Mouse (Mus musculus) hindbrain, embryonic 11.5 days (tissue): Measurements from ENCODE around the gene Ctsl. TPM values are rescaled to one million over a fixed set of nuclear protein-coding genes. Genes with fewer than 3 reads are reported as not detected.

Experiments
- ATAC-seq: fragments of 200-750 bp; cut with Nextera tagmentation; 2 replicates; pipeline ENCODE4 v1.8.0; 2017; ENCODE audit warnings: mild to moderate bottlenecking, moderate TSS enrichment, moderate library complexity; ENCODE audit not compliant: low FRiP score
- DNase-seq: peaks from one replicate; pipeline ENCODE4 v3.0.0-alpha.2; 2015; ENCODE audit warnings: low spot score
- H3K27ac ChIP-seq: fragments of 300-500 bp; sonication (generic); 2 replicates; pipeline ENCODE4 v1.5.1; 2014; ENCODE audit warnings: mild to moderate bottlenecking, low read depth, low read length
- H3K27me3 ChIP-seq: fragments of 300-500 bp; sonication (generic); 2 replicates; pipeline ENCODE4 v1.6.1; 2014; ENCODE audit warnings: mild to moderate bottlenecking, low read length, moderate library complexity, mixed read lengths; ENCODE audit not compliant: control insufficient read depth, insufficient read depth
- H3K36me3 ChIP-seq: fragments of 300-500 bp; sonication (generic); 2 replicates; pipeline ENCODE4 v1.6.1; 2014; ENCODE audit warnings: mild to moderate bottlenecking, low read length, moderate library complexity, mixed read lengths; ENCODE audit not compliant: control insufficient read depth, insufficient read depth
- H3K4me1 ChIP-seq: fragments of 300-500 bp; sonication (generic); replicated peaks from 2 replicates; pipeline ENCODE4 v1.6.1; 2014; ENCODE audit warnings: low read length, mixed read lengths; ENCODE audit not compliant: control insufficient read depth, insufficient read depth
- H3K4me2 ChIP-seq: fragments of 300-500 bp; sonication (generic); replicated peaks from 2 replicates; pipeline ENCODE4 v1.6.1; 2014; ENCODE audit warnings: mild to moderate bottlenecking, low read depth, low read length
- H3K4me3 ChIP-seq: fragments of 300-500 bp; sonication (generic); 2 replicates; pipeline ENCODE4 v1.5.1; 2014; ENCODE audit warnings: low read depth, low read length
- H3K9ac ChIP-seq: fragments of 300-500 bp; sonication (generic); 2 replicates; pipeline ENCODE4 v1.6.1; 2014; ENCODE audit warnings: low read depth, low read length
- H3K9me3 ChIP-seq: fragments of 300-500 bp; sonication (generic); 2 replicates; pipeline ENCODE4 v1.6.1; 2016; ENCODE audit warnings: low read length; ENCODE audit not compliant: control insufficient read depth
- WGBS: fragments of 180-500 bp; shearing (Covaris S2); extraction: QIAGEN DNeasy Blood & Tissue Kit; methylation state at CpG from one replicate; pipeline ENCODE4 v1.1.7; 2014; 5-methylcytosine and 5-hydroxymethylcytosine counted together
- polyA plus RNA-seq: library from polyadenylated mRNA; unstranded; fragments of >200 nt; fragmentation: Nextera tagmentation; extraction: Ambion mirVana; gene quantifications from 2 replicates; pipeline ENCODE4 v1.2.1, GENCODE M21; 2014

Gene Ctsl
- polyA plus RNA-seq, 1 experiment from 2014 or later, result 135 TPM

DNA sequence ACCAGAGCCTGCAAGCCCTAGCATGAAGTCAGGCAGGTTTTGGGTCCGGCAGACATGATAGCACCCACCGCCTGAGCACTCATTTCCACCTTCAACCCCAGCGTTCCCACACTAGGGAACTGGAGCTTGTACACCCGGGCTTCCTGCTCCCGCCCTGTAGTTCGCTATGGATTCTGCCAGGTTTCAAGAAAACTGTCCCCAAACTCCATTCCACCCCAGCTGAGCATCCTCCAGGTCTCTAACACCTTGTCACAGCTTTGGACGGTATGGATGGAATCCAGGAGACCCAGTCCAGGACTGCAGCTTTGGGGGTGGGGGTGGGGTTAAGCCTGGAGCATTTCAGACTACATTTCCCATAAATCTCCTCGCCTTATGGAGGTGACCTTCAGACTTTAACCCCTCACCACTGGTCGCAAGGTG, 26.6 kb downstream of the Ctsl start:
- WGBS, result 2% methylated on average over 9 of the region's 9 CpGs
- DNase-seq, result peak; percentile 40
- Histone ChIP-seq H3K9me3 (no peaks in the 10 kb centered on the region), H3K36me3 (no peaks in the 10 kb centered on the region), H3K4me2 (peak overlapping the region; percentile 60), H3K4me1 (no peaks in the 10 kb centered on the region), H3K4me3 (peak overlapping the region; percentile 37), H3K27ac (no peak overlapping the region), H3K9ac (peak overlapping the region; percentile 46), H3K27me3 (no peaks in the 10 kb centered on the region)
- ATAC-seq, result peak; percentile 83

DNA sequence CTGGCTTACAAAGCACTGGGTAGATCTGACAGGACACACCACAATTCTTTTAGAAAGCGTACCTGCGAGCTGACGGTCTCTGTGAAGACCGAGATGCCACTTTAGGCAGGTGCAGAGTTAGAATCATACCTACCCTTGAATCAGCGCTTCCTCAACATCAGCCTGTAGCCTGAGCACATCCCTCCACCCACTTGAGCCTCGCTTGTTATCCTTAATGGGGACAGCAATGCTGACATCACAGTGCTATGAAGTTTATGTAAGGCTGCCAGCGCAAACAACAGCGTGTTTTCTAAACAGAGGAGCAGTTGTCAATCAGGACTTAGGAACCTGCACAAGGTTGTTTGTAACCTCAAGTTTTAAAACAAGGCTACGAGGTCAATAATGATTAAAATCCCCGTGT, 27.1 kb downstream of the Ctsl start:
- Histone ChIP-seq H3K27me3 (no peaks in the 10 kb centered on the region), H3K4me2 (peak overlapping the region; percentile 60), H3K4me3 (peak overlapping the region; percentile 37), H3K36me3 (no peaks in the 10 kb centered on the region), H3K9ac (no peak overlapping the region; the same call in 1 of the 2 replicates), H3K27ac (no peak overlapping the region), H3K9me3 (no peaks in the 10 kb centered on the region), H3K4me1 (no peaks in the 10 kb centered on the region)
- DNase-seq, result no peak
- ATAC-seq, result no peak
- WGBS, result 15% methylated on average over 10 of the region's 10 CpGs

DNA sequence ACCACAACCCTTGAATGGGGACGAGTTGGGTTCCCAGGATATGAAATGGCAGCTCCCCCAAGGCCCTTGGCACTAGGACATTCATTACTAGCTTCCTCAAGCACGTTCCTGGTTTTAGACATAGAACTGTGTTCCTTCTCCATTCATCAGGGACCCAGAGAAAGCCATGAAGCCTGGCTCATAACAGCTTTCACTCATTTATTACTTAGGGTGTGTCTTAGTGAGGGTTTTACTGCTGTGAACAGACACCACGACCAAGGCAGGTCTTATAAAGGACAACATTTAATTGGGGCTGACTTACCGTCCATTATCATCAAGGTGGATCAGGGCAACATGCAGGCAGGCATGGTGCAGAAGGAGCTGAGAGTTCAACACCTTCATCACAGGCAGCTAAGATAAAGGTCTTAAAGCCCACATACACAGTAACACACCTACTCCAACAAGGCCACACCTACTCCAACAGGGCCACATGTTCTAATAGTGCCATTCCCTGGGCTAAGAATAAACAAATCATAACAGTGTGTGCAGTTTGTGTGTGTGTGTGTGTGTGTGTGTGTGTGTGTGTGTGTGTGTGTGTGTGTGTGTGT, 35.1 kb downstream of the Ctsl start:
- Histone ChIP-seq H3K4me1 (no peaks in the 10 kb centered on the region), H3K36me3 (no peaks in the 10 kb centered on the region), H3K9me3 (no peaks in the 10 kb centered on the region), H3K27ac (no peak overlapping the region), H3K9ac (no peak overlapping the region), H3K27me3 (no peaks in the 10 kb centered on the region), H3K4me3 (no peak overlapping the region), H3K4me2 (no peak overlapping the region)
- ATAC-seq (no peak), DNase-seq (no peak)
- 73% methylated on average over 4 of the region's 4 CpGs for WGBS

DNA sequence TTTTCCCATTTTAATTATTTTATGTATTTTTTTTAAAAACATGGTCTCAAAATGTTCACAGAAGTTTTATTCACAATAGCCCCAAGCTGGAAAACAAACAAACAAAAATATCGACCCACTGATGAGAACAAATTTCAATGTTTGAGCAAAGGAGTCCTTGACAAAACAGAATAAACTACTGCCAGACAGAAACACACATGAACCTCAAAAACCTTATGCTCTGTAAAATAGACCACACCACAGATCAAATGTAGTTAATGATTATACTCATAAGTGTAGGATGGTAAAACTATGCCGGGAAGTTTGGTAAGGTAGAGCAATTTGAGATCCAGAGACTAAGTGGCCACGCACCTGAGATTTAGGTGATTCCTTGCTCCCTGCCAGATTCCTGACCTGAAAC, 37.6 kb downstream of the Ctsl start:
- Histone ChIP-seq H3K36me3 (no peaks in the 10 kb centered on the region), H3K4me2 (no peak overlapping the region), H3K27me3 (no peaks in the 10 kb centered on the region), H3K27ac (no peak overlapping the region), H3K4me1 (no peaks in the 10 kb centered on the region), H3K9me3 (no peaks in the 10 kb centered on the region), H3K4me3 (no peak overlapping the region), H3K9ac (no peak overlapping the region)
- 86% methylated on average over 3 of the region's 3 CpGs for WGBS
- DNase-seq, result no peak
- ATAC-seq, result no peak

DNA sequence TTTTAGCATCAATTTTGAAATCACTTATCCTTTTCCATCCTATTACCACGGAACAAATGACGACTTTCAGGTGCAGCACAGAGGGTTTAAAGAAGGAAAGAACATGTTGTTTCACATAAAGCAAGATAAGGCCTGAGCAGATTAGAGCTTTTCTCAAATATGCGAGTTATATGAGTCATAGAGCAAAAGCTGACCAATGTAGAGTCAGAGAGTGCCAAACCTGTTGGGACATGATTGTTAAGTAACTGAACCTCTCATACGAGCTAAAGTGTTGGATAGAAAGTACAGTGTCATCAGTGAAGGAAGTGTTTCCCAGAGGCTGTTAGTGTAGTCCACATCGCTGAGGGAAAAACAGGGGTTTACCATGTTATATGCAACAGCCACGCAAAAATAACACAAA, 38.4 kb downstream of the Ctsl start:
- H3K36me3 ChIP-seq, result no peaks in the 10 kb centered on the region
- H3K4me1 ChIP-seq, result no peaks in the 10 kb centered on the region
- no peaks in the 10 kb centered on the region for H3K9me3 ChIP-seq
- no peak overlapping the region for H3K4me2 ChIP-seq
- no peak overlapping the region for H3K27ac ChIP-seq
- H3K27me3 ChIP-seq, result no peaks in the 10 kb centered on the region
- H3K4me3 ChIP-seq, result no peak overlapping the region
- no peak overlapping the region for H3K9ac ChIP-seq
- DNase-seq (no peak), ATAC-seq (no peak)
- 80% methylated on average over 6 of the region's 6 CpGs for WGBS

DNA sequence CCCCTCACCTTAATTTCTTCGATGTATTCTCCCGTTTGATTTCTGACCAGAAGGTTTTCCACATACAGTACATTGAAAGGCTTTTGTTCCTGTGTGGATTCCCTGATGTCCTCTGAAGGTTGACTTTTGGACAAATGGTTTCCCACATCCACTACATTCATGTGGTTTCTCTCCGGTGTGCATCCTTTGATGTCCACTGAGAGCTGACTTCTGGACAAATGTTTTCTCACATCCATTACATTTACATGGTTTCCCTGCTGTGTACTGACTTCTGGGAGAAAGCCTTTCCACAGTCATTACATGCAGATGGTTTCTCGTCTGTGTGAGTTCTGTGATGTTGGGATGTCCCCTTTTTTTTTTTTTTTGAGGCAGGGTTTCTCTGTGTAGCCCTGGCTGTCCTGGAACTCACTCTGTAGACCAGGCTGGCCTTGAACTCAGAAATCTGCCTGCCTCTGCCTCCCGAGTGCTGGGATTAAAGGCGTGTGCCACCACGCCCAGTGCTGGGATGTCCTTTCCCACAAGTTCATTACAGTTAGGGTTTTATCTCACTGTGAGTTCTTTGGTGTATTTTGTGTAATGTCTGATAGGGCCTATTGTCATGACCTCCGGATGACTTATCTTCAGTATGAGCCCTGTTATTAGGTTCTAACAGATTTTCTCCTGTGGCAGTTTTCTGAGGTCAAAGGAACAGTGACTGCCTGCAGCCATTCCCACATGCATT, 48.0 kb downstream of the Ctsl start:
- Histone ChIP-seq H3K9ac (no peak overlapping the region), H3K4me1 (no peaks in the 10 kb centered on the region), H3K4me2 (no peak overlapping the region), H3K27ac (no peak overlapping the region), H3K27me3 (no peaks in the 10 kb centered on the region), H3K9me3 (no peaks in the 10 kb centered on the region), H3K4me3 (no peak overlapping the region), H3K36me3 (no peaks in the 10 kb centered on the region)
- 80% methylated on average over 8 of the region's 8 CpGs for WGBS
- DNase-seq (no peak), ATAC-seq (no peak)

DNA sequence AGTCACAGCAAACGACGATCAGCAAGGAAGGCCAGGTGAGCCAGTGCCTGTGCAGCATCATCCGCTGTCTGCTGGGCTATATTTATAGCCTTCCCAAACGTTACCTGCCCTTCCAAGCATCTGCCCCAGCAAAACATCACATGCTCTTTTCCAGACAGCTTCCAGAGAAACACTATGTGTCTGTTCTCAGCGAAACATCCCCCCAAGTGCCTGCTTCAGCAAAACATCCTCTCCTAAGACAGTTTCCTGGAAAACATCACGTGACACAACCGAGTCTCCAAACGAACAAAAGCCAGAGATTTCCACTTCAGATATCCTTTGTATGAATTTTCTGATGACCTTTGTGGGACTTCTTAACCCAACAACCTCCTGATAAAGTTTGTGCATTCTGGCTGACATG, 50.4 kb downstream of the Ctsl start:
- no peak for DNase-seq
- 86% methylated on average over 8 of the region's 8 CpGs for WGBS
- Histone ChIP-seq H3K9ac (no peak overlapping the region), H3K9me3 (no peaks in the 10 kb centered on the region), H3K27me3 (no peaks in the 10 kb centered on the region), H3K4me1 (no peaks in the 10 kb centered on the region), H3K4me3 (no peak overlapping the region), H3K36me3 (no peaks in the 10 kb centered on the region), H3K4me2 (no peak overlapping the region), H3K27ac (no peak overlapping the region)
- ATAC-seq, result no peak

DNA sequence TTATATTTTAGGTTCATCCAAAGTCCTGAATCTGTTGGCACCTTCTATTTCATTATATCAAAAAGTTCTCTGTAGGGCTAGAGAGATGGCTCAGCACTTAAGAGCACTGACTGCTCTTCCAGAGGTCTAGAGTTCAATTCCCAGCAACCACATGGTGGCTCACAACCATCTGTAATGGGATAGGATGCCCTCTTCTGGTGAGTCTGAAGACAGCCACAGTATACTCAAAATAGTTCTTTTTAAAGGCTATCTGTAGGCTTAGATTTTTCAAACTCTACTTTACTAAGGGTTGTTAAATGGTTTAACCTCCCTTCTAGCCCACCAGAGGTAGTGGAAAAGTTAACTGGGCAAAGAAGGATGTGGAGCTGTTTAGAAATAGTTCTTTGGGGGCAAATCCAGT, 50.9 kb downstream of the Ctsl start:
- Histone ChIP-seq H3K27me3 (no peaks in the 10 kb centered on the region), H3K9ac (no peak overlapping the region), H3K36me3 (no peaks in the 10 kb centered on the region), H3K27ac (no peak overlapping the region), H3K4me2 (no peak overlapping the region), H3K9me3 (no peaks in the 10 kb centered on the region), H3K4me3 (no peak overlapping the region), H3K4me1 (no peaks in the 10 kb centered on the region)
- DNase-seq, result no peak
- ATAC-seq, result no peak

DNA sequence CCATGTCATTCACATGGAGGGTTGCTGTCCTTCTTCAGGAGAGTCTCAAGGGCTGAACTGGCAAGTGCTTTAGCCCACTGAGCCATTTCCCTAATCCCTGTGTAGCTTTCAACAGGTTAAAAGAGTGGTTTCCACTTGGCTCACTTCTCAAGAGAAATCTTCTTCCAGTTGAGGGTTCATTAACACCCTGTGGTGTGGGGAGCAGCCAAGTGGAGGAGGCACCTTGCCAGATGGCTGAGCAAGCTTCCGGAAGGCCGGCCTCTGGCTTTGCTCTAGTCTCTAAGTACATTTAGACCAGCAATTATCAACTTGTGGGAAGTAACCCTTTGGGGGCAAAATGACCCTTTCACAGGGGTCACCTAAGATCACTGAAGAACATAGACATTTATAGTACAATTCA, 52.3 kb downstream of the Ctsl start:
- no peak for DNase-seq
- Histone ChIP-seq H3K27ac (no peak overlapping the region), H3K9ac (no peak overlapping the region), H3K36me3 (no peaks in the 10 kb centered on the region), H3K4me2 (no peak overlapping the region), H3K9me3 (no peaks in the 10 kb centered on the region), H3K4me1 (no peaks in the 10 kb centered on the region), H3K4me3 (no peak overlapping the region), H3K27me3 (no peaks in the 10 kb centered on the region)
- no peak for ATAC-seq
- WGBS, result 86% methylated on average over 2 of the region's 2 CpGs
